Mouse (Mus musculus): ENCODE data around the gene Mrpl40. TPM values are rescaled to one million over a fixed set of nuclear protein-coding genes. Genes with fewer than 3 reads are reported as not detected.
"Not testable (repeated sequence)": the region's sequence is repeated elsewhere in the genome, so short reads cannot be mapped to it uniquely, and the experiment has no call there.

The Mrpl40 gene
- total RNA-seq (2021), result 10 to 100 TPM; 43.9 to 64.7 TPM
- long read RNA-seq, experiment 1, transcript Mrpl40-201 (4 exons, 1,280 nt), result major isoform, 81 of 99 reads
- long read RNA-seq, experiment 1, partial matches to known transcripts, result 3 of 99 reads
- long read RNA-seq, experiment 1, other reads (novel, unspliced or antisense), result 10 of 99 reads
- long read RNA-seq, experiment 2, transcript Mrpl40-201 (4 exons, 1,280 nt), result major isoform, 35 of 40 reads
- long read RNA-seq, experiment 2, partial matches to known transcripts, result 0 of 40 reads
- long read RNA-seq, experiment 2, other reads (novel, unspliced or antisense), result 2 of 40 reads

DNA sequence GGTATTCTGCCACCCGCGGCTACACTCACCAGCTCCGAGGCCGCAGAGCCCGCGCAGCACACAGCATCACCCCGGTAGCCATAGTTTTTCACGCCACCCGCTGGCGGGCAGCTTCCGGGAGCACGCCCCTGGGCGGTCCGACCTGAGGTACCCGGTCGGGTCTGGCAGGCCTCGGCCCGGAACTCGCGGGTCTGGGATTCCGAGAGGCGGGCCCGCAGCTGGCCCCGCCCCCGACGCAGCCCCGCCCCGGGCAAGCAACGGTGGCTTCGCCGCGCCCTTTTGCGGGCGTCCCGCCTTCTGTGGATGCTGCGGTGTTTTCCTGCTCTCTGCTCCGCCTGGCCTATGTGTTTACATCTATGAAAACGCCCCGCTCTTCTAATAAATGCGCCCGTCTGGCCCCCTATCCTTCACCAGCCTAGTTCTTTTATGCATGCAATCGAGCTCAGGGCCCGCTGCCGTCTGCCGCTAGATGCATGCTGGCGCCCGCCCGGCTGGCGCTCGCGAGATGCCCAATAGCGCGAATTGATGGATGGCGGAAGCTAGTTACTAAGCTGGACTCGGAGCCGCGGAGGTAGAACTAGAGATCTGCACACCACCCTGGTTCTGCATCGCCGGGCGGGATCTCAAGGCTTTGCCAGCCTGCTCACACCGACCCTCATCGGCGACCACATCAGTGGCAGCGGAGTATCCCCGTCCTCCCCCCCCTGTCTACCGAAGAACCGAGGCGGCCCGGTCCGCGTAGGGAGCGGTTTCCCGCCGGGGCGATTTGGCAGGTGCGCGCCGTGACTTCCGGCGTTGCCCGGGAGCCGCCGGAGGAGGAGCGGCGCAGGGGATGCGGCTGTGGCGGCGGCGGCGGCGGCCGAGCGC is at the start of gene Mrpl40, which contains the start of gene Hira:
Gene Mrpl40 (minus strand): TSS at position 421 of the 867 bp plus-strand sequence.
Gene Hira (plus strand): TSS at position 596 of the 867 bp plus-strand sequence.
- peak; percentile 97 to 98 for DNase-seq

DNA sequence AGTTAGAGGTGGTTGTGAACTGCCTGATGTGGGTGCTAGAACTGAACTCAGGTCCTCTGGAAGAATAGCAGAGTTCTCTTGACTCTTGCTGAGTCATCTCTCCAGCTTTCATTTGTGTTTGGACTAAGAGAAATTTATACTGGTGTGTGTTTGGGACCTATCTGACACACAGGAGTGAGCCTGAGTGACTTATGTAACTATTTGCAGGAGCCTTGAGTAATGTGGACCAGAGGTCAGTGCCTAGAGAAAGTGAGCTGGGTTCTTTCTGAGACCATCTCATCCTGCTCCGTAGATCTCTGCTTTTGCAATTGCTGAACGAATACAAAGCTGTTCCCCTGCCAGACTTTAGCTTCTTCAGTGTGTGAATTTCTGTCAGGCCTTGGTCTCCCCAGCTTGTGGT is 45.1 kb upstream of the Mrpl40 start:
- no peak for DNase-seq

DNA sequence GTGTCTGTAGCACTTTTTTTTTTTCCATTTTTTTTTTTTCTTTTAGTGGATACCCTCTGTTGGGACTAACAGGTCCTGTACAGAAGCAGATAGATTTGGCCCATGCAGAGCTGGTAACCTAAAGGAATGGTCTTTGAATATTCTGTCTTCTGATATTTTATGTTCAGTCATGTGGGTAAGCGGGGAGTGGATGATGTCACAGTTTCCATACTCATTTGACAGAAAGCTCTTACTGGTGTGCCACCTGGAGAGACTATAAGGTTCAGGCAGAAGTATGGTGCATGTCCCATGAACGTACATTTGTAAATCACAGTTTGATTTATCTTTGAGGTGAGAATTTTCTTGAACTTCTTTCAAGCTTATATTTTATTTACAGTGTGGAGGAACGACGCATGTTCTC is 39.4 kb upstream of the Mrpl40 start:
- no peak for DNase-seq

GRCm38 (mm10) chr16:18905648-18906047 is 29.0 kb upstream of the Mrpl40 start:
- DNase-seq, result no peak

DNA sequence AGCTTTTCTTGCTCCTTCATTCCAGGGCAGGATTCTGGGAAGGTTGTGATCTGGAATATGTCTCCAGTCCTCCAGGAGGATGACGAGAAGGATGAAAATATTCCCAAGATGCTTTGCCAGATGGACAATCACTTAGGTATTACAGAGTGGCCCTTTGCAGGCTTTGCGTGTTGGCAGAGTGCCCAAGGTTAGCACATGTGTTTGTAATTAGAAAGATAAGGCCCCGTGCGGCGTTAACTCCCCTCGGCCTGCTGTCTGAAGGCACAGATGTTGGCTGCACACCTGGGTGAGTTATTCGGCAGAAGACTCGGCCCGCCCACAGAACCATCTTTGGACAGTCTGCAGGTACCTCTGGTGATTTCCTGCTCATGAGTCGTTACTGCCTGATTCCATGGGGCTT is 19.8 kb upstream of the Mrpl40 start:
- DNase-seq, result no peak

GRCm38 (mm10) chr16:18895249-18895648 is 18.6 kb upstream of the Mrpl40 start:
- DNase-seq, result no peak

- DNase-seq, result no peak
Observed at GRCm38 (mm10) chr16:18893840-18894372, 17.2 kb upstream of the Mrpl40 start.

GRCm38 (mm10) chr16:18884044-18884443 is 7.4 kb upstream of the Mrpl40 start:
- DNase-seq, result no peak

- DNase-seq, result no peak
Observed at GRCm38 (mm10) chr16:18878091-18878720, 1.5 kb upstream of the Mrpl40 start.

GRCm38 (mm10) chr16:18877386-18878090 is 876 bp upstream of the Mrpl40 start:
- DNase-seq, result peak; percentile 50 to 56

GRCm38 (mm10) chr16:18876091-18876441 is 596 bp downstream of the Mrpl40 start:
- no peak for DNase-seq

GRCm38 (mm10) chr16:18870495-18870894 is 6.2 kb downstream of the Mrpl40 start:
- DNase-seq, result not testable (repeated sequence)

- DNase-seq, result peak; percentile 77 to 80
Observed at GRCm38 (mm10) chr16:18860186-18860585, 16.5 kb downstream of the Mrpl40 start.

- DNase-seq, result peak in 1 of 2 experiments; percentile 38
Observed at GRCm38 (mm10) chr16:18858551-18858950, 18.1 kb downstream of the Mrpl40 start.

GRCm38 (mm10) chr16:18849521-18850190 is 27.0 kb downstream of the Mrpl40 start:
- DNase-seq, result not testable (repeated sequence)

DNA sequence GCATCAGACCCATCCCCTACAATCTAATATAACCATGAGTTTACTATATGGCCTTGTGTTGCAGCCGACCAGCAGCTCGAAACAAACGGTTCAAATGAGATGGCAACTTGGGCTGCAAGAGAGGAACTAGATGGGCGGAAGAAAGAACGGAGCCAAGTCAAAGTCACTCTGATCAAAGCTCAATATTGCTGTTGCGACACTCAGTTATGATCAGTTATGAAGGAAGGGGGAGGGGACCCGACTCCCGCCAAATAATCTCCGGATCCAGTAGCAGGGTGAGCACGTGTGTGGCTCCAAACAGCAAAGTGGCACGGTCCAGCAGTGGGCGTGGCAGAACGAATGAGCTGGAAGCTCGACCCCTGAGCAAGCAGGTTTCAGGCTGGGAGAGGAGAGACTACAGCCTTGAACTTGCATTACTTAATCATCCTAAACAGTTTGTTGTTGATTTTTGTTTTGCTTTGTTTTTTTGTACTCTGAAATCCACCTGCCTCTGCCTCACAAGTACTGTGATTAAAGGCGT is 30.3 kb downstream of the Mrpl40 start:
- DNase-seq, result no peak

DNA sequence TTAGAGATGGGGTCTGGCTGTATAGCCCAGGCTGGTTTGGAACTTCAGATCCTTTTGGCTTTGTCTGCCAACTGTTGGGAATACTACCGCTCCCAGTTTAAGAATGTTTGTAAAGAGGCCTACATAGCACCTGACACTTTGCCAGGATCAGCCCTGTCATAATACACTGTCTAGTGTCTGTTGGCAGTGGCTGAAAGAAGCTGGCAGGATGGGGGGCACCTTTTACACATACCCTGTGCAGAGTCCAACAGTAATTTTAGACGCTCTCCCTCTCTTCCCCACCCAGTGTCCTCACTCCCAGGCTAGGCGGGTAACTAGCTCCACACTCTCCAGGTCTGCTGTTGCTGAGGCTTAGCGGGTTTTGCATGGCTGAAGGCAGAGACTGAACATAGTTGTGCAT is 38.3 kb downstream of the Mrpl40 start:
- no peak for DNase-seq

DNA sequence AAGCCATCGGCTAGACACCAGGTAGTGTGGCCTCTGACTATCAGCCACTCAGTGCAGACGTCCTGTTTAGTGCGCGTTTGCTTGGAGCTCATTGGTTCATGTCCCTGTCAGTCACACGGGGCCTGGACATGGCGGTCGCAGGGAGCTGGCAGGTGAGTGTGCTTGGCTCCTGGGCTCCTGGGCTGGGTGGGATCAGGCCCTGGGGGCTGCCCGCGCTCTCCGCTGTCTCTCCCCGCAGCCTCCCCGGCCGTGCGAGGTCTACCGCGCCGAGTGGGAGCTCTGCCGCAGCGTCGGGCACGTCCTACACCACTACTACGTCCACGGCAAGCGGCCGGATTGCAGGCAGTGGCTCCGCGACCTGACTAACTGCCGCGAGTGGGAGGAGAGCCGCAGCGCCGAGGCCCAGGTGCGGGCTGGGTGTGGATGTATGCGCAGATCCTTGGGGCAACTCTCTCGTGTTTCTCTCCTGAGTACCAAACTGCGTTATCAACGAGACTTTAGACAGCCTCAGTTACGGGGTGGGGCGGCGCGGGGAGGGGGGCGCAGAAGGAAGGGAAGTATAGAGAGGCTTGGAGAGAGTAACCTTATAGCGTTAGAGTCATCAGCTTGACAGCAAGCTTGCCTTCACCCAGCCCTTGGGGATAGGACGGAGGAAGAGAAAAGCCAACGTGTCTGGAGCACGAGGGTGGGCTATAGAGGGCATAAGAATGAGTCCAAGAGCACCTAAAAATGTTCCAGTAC is 40.0 kb downstream of the Mrpl40 start, which contains the start of the genes 2510002D24Rik and Gm28539:
Gene 2510002D24Rik (plus strand): TSS at position 111 of the 741 bp plus-strand sequence.
Gene Gm28539 (plus strand): TSS at position 117 of the 741 bp plus-strand sequence.
- peak; percentile 95 for DNase-seq

DNA sequence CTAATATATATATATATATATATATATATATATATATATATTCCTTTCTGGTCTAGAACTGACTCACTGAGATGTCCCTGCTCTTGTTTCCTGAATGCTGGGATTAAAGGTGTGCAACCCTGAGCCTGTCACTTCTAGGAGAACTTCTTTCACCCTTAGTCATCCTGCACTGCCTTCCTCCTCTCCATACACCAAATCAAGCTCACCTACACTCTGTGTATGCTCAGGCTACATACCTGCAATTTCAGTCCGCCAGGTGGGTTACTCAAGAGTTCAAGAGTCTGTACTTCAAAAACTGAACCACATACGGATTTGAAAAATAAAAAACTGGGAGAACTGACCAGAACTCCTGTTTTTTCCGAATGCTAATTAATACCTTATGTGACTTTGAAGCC is 40.6 kb downstream of the Mrpl40 start:
- no peak for DNase-seq

GRCm38 (mm10) chr16:18833486-18833885 is 43.2 kb downstream of the Mrpl40 start:
- no peak for DNase-seq
